Mouse (Mus musculus) stomach, postnatal 0 days (tissue): ENCODE measurements at regions not wholly inside any gene's neighbourhood (a gene's known extent, or its start where the extent isn't known, plus 50 kb on each side); places are given as distances from the start of the nearest gene placed in this dataset.

Experiments used
- CTCF ChIP-seq: IDR thresholded peaks from 2 replicates; pipeline ENCODE4 v1.5.1; 2016; ENCODE audit warnings: antibody characterized with exemption, low read depth, mild to moderate bottlenecking, moderate library complexity
- EP300 ChIP-seq: optimal IDR thresholded peaks from 2 replicates; pipeline ENCODE3; 2016; ENCODE audit warnings: antibody characterized with exemption

GRCm38 (mm10) chr17:59138791-59139190 lies 125.6 kb upstream of the Nudt12 start:
- no peak for TF ChIP-seq CTCF
- no peak for TF ChIP-seq EP300
